ENCODE assay signal across 32 mouse cellular contexts in the genomic region with DNA sequence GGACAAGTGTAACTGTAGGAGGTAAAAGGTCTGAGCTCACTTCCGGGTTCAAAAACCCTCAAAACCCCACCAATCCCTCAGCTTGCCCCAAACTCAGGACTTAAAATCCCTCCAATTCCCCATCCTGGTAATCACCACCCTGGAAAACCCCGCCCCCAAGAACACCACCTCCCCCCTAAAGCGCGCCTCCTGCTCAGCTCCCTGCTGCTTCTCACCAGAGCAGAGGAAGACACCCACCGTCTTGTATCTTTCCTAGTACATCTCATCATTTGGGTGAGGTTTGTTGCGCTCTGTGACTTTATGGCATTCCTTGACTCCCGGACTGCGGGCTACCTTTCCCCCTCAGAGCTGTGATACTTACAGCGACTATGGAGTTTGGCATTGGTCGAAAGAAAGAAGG. TPM values are rescaled to one million over a fixed set of nuclear protein-coding genes. Genes with fewer than 3 reads are reported as not detected.
A peak's percentile ranks its signal among the peaks of the same experiment; 100 is the strongest.
DNase-seq lines count a peak whose midpoint lies in the region; ATAC-seq and TF ChIP-seq lines count a peak whose summit lies in the region.
"Had no signal": no experiment of that assay in that cellular context is flagged by ENCODE, and none has a peak within 500 bp of the region (broad histone marks: within the 10 kb centered on the region; RNA-seq: fewer than 3 reads in every experiment).

No protein-coding gene starts in this region.

- DNase-seq in kidney, postnatal 14 days = no peak
- DNase-seq in Patski (ENCODE audit: low read depth, low spot score) = no peak
- no peak for DNase-seq in embryonic facial prominence, embryonic 14.5 days (ENCODE audit: low spot score)
- no peak for DNase-seq in urinary bladder, postnatal 14 days (ENCODE audit: low spot score)
- DNase-seq: adrenal gland, adult 2 months; B cell, adult 2 months; cerebellum, adult 11 months; cerebellum, adult 9-11 months; gastrocnemius, postnatal 36 days; heart, adult 2 months; heart, postnatal 36 days; layer of hippocampus, postnatal 36 days; liver; lung, postnatal 36 days; retina, postnatal 1 day; right cerebral cortex, postnatal 25 days; spleen, adult 18-20 months; thymus, postnatal 14 days had no signal

- H3K4me2 ChIP-seq in hindbrain, embryonic 12.5 days (replicated peaks) = peak overlapping the region; percentile 20; the same call in 1 of the 2 replicates
- no peak overlapping the region for H3K4me2 ChIP-seq in hindbrain, embryonic 16.5 days (ENCODE audit: low read length)
- H3K4me2 ChIP-seq in kidney, embryonic 16.5 days (replicated peaks; ENCODE audit: low read depth, low read length) = peak overlapping the region; percentile 28
- peak overlapping the region; percentile 20; the same call in 1 of the 2 replicates for H3K4me2 ChIP-seq in embryonic facial prominence, embryonic 14.5 days (ENCODE audit: low read depth, low read length)
- H3K4me2 ChIP-seq: forebrain, embryonic 15.5 days; heart, embryonic 15.5 days; liver, embryonic 15.5 days; lung, embryonic 15.5 days; midbrain, embryonic 13.5 days had no signal

- no peaks in the 10 kb centered on the region for H3K9me3 ChIP-seq in hindbrain, embryonic 12.5 days (replicated peaks)
- H3K9me3 ChIP-seq in hindbrain, embryonic 16.5 days (ENCODE audit: control insufficient read depth, low read length) = peaks cover 7% of the 10 kb centered on the region
- peaks cover 8% of the 10 kb centered on the region; the same call in 1 of the 2 replicates for H3K9me3 ChIP-seq in kidney, embryonic 16.5 days (ENCODE audit: low read length)
- H3K9me3 ChIP-seq in embryonic facial prominence, embryonic 14.5 days (ENCODE audit: control insufficient read depth, low read length) = peaks cover 9% of the 10 kb centered on the region; the same call in 1 of the 2 replicates
- H3K9me3 ChIP-seq: forebrain, embryonic 15.5 days; G1E; heart, embryonic 15.5 days; liver, embryonic 15.5 days; lung, embryonic 15.5 days; midbrain, embryonic 13.5 days had no signal

- CTCF ChIA-PET in Patski (lab: Charles Lee) = interaction anchor here (1.6 to 2.2 kb wide), 5 partner anchors 9 to 356 kb away, joined by 4 to 8 read pairs (median 5); no protein-coding TSS in a partner anchor

- H3K36me3 ChIP-seq in hindbrain, embryonic 12.5 days = no peaks in the 10 kb centered on the region
- H3K36me3 ChIP-seq in hindbrain, embryonic 16.5 days (ENCODE audit: control insufficient read depth, insufficient read depth, low read length) = no peaks in the 10 kb centered on the region
- H3K36me3 ChIP-seq in kidney, embryonic 16.5 days (ENCODE audit: insufficient read depth, low read length) = no peaks in the 10 kb centered on the region
- H3K36me3 ChIP-seq in embryonic facial prominence, embryonic 14.5 days (ENCODE audit: control insufficient read depth, insufficient read depth, low read length) = no peaks in the 10 kb centered on the region
- H3K36me3 ChIP-seq: forebrain, embryonic 15.5 days; G1E; heart, embryonic 15.5 days; liver, embryonic 15.5 days; lung, embryonic 15.5 days; midbrain, embryonic 13.5 days had no signal

- H3K27me3 ChIP-seq in hindbrain, embryonic 12.5 days = no peaks in the 10 kb centered on the region
- H3K27me3 ChIP-seq in hindbrain, embryonic 16.5 days (replicated peaks; ENCODE audit: control insufficient read depth, insufficient read depth, low read length) = no peaks in the 10 kb centered on the region
- H3K27me3 ChIP-seq in kidney, embryonic 16.5 days (ENCODE audit: insufficient read depth, low read length) = no peaks in the 10 kb centered on the region
- H3K27me3 ChIP-seq in Patski = no peaks in the 10 kb centered on the region
- no peaks in the 10 kb centered on the region for H3K27me3 ChIP-seq in embryonic facial prominence, embryonic 14.5 days (replicated peaks; ENCODE audit: control insufficient read depth, insufficient read depth, low read length)
- H3K27me3 ChIP-seq: CH12.LX; forebrain, embryonic 15.5 days; heart, embryonic 15.5 days; liver, embryonic 15.5 days; lung, embryonic 15.5 days; megakaryocyte, embryonic 14.5 days; midbrain, embryonic 13.5 days had no signal

- in situ Hi-C loops in Patski (cut with MboI; ENCODE audit: low pct_unique_long_range_greater_than_20kb) = loop anchor here (5.0 kb wide), 2 partner anchors 59 to 194 kb away; partner anchors contain the start of gene Nipal1

- 67% methylated on average over 10 of the region's 10 CpGs for WGBS in hindbrain, embryonic 12.5 days
- WGBS in hindbrain, embryonic 16.5 days = 61% methylated on average over 10 of the region's 10 CpGs
- 38% methylated on average over 10 of the region's 10 CpGs for WGBS in kidney, embryonic 16.5 days
- 57% methylated on average over 10 of the region's 10 CpGs for WGBS in embryonic facial prominence, embryonic 14.5 days

- no peak overlapping the region for H3K27ac ChIP-seq in hindbrain, embryonic 12.5 days
- no peak overlapping the region for H3K27ac ChIP-seq in hindbrain, embryonic 16.5 days (ENCODE audit: low read depth, low read length)
- no peak overlapping the region for H3K27ac ChIP-seq in kidney, embryonic 16.5 days (ENCODE audit: low read length)
- H3K27ac ChIP-seq in embryonic facial prominence, embryonic 14.5 days (replicated peaks; ENCODE audit: low read depth, low read length) = no peak overlapping the region
- H3K27ac ChIP-seq: forebrain, embryonic 15.5 days; heart, adult 2 months; heart, embryonic 15.5 days; hindbrain, postnatal 0 days; liver, embryonic 15.5 days; lung, embryonic 15.5 days; midbrain, embryonic 13.5 days had no signal

- no peak overlapping the region for H3K9ac ChIP-seq in hindbrain, embryonic 12.5 days
- H3K9ac ChIP-seq in hindbrain, embryonic 16.5 days (ENCODE audit: low read depth, low read length) = no peak overlapping the region
- H3K9ac ChIP-seq in kidney, embryonic 16.5 days (replicated peaks; ENCODE audit: low read length) = no peak overlapping the region
- no peak overlapping the region for H3K9ac ChIP-seq in embryonic facial prominence, embryonic 14.5 days (ENCODE audit: low read depth, low read length)
- H3K9ac ChIP-seq: forebrain, embryonic 15.5 days; heart, embryonic 15.5 days; liver, embryonic 15.5 days; lung, embryonic 15.5 days; midbrain, embryonic 13.5 days had no signal

- no peak overlapping the region for H3K4me3 ChIP-seq in hindbrain, embryonic 12.5 days
- H3K4me3 ChIP-seq in hindbrain, embryonic 16.5 days (ENCODE audit: low read length) = no peak overlapping the region
- H3K4me3 ChIP-seq in kidney, embryonic 16.5 days (ENCODE audit: low read length) = peak overlapping the region; percentile 15
- no peak overlapping the region for H3K4me3 ChIP-seq in embryonic facial prominence, embryonic 14.5 days (ENCODE audit: low read depth, low read length)
- H3K4me3 ChIP-seq: forebrain, embryonic 15.5 days; heart, adult 2 months; heart, embryonic 15.5 days; liver, embryonic 15.5 days; lung, embryonic 15.5 days; megakaryocyte, embryonic 14.5 days; midbrain, embryonic 13.5 days had no signal

- POLR2A ChIA-PET in Patski (lab: Charles Lee) = interaction anchor here (1.3 kb wide), 1 partner anchor 36 kb away, joined by 3 read pairs; no protein-coding TSS in a partner anchor

- no peak for ATAC-seq in hindbrain, embryonic 12.5 days (ENCODE audit: low FRiP score)
- no peak for ATAC-seq in hindbrain, embryonic 16.5 days
- ATAC-seq in kidney, embryonic 16.5 days (ENCODE audit: low FRiP score, low TSS enrichment) = peak; percentile 46; the same call in 1 of the 2 replicates
- peak; percentile 45 for ATAC-seq in Patski
- no peak for ATAC-seq in embryonic facial prominence, embryonic 14.5 days (ENCODE audit: low read depth)
- ATAC-seq: forebrain, embryonic 15.5 days; hindbrain, postnatal 0 days; intestine, embryonic 16.5 days; midbrain, embryonic 13.5 days had no signal

- no peaks in the 10 kb centered on the region for H3K4me1 ChIP-seq in hindbrain, embryonic 12.5 days
- no peaks in the 10 kb centered on the region for H3K4me1 ChIP-seq in hindbrain, embryonic 16.5 days (ENCODE audit: control insufficient read depth, insufficient read depth, low read depth, low read length)
- peaks cover 3% of the 10 kb centered on the region; the same call in 1 of the 2 replicates for H3K4me1 ChIP-seq in kidney, embryonic 16.5 days (ENCODE audit: insufficient read depth, low read length)
- H3K4me1 ChIP-seq in embryonic facial prominence, embryonic 14.5 days (ENCODE audit: control insufficient read depth, insufficient read depth, low read length) = no peaks in the 10 kb centered on the region
- H3K4me1 ChIP-seq: forebrain, embryonic 15.5 days; heart, embryonic 15.5 days; liver, embryonic 15.5 days; lung, embryonic 15.5 days; megakaryocyte, embryonic 14.5 days; midbrain, embryonic 13.5 days had no signal

- TF ChIP-seq CTCF in Patski (IDR thresholded peaks at IDR 0.05) = no peak

RNA-seq across cellular contexts. Expression of gene Txk, which starts 45.9 kb away (rescaled TPM):
- polyA plus RNA-seq in hindbrain, embryonic 12.5 days (2016; fragmentation: Nextera tagmentation; extraction: Ambion mirVana) = 0.12 TPM in 1 of 2 replicates, not detected in the other
- 0.22 and 0.23 TPM in 2 replicates for polyA plus RNA-seq in hindbrain, embryonic 16.5 days (2015; fragmentation: Nextera tagmentation; extraction: Ambion mirVana)
- 0.06 and 0.28 TPM in 2 replicates for polyA plus RNA-seq in kidney, embryonic 16.5 days (2015; fragmentation: Nextera tagmentation; extraction: Ambion mirVana)
- 0.09 TPM for polyA plus RNA-seq in Patski (2021)
- 0.11 and 0.12 TPM in 2 replicates for polyA plus RNA-seq in embryonic facial prominence, embryonic 14.5 days (2014; fragmentation: Nextera tagmentation; extraction: Ambion mirVana)
- polyA plus RNA-seq: adrenal gland, adult 2 months; forebrain, embryonic 15.5 days; G1E; neural tube, embryonic 11.5 days had no signal

RNA-seq across cellular contexts. Expression of gene Nipal1, which starts 59.1 kb away (rescaled TPM):
- 0.62 and 1.5 TPM in 2 replicates for polyA plus RNA-seq in hindbrain, embryonic 12.5 days (2016; fragmentation: Nextera tagmentation; extraction: Ambion mirVana)
- polyA plus RNA-seq in hindbrain, embryonic 16.5 days (2015; fragmentation: Nextera tagmentation; extraction: Ambion mirVana) = 0.64 and 1.9 TPM in 2 replicates
- 4.7 and 5.6 TPM in 2 replicates for polyA plus RNA-seq in kidney, embryonic 16.5 days (2015; fragmentation: Nextera tagmentation; extraction: Ambion mirVana)
- 8.6 TPM for polyA plus RNA-seq in Patski (2021)
- 2.0 and 9.0 TPM in 2 replicates for polyA plus RNA-seq in embryonic facial prominence, embryonic 14.5 days (2014; fragmentation: Nextera tagmentation; extraction: Ambion mirVana)
- polyA plus RNA-seq: G1E; heart, adult 2 months had no signal

Comparison
In these comparisons a context has a peak if more than half of its experiments do, and no peak if none do; other contexts are left out.
1. ATAC-seq: peak in kidney, embryonic 16.5 days (single experiment) and Patski (single experiment); none in hindbrain, embryonic 12.5 days (single experiment), hindbrain, embryonic 16.5 days (single experiment) and embryonic facial prominence, embryonic 14.5 days (single experiment).